Mouse (Mus musculus) R1 (cell line): ENCODE measurements at regions not wholly inside any gene's neighbourhood (a gene's known extent, or its start where the extent isn't known, plus 50 kb on each side); places are given as distances from the start of the nearest gene placed in this dataset.
"Not testable (repeated sequence)": the region's sequence is repeated elsewhere in the genome, so short reads cannot be mapped to it uniquely, and the experiment has no call there.

Source experiments
- DNase-seq: peaks from one replicate; pipeline ENCODE4 v3.0.0-alpha.2; 2018; ENCODE audit warnings: low read depth, low spot score

DNA sequence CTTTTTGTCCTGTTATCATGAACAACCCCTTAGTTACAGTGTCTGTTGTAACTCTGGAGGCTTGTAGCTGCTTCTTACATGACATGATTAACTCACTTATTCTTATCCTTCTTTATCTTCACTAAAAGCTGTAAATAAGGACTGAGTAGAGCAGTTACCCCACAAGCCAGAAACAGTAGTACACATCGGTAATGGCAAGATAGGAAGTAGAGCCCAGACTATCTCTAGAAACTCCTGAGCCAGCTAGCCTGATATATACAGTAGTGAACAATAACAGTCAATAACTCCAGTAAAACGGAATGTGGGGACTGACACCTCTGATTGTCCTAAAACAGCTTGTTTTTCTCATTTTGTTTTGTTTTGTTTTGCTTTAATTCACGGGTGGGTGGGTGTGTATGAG lies 80.9 kb upstream of the Adss start:
- DNase-seq, result not testable (repeated sequence)

DNA sequence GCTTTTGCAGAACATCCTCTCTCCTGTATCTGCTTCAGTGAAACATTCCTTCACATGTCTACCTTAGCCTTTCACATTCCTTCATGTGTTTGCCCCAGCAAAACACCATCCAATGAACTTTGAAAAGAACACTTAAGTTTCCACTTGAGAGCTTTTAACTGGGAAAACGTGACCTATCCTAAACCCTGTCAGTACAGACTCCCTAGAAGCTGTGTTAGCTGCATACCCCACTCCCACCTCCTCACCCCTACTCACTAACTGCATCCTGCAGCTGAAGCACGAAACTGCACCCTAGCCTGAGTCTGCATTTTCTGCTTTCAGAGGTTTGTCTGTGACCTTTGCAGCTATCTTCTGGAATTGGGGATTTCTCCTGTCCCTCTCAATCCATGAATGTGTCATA lies 81.7 kb upstream of the Catspere2 start:
- DNase-seq, result no peak

DNA sequence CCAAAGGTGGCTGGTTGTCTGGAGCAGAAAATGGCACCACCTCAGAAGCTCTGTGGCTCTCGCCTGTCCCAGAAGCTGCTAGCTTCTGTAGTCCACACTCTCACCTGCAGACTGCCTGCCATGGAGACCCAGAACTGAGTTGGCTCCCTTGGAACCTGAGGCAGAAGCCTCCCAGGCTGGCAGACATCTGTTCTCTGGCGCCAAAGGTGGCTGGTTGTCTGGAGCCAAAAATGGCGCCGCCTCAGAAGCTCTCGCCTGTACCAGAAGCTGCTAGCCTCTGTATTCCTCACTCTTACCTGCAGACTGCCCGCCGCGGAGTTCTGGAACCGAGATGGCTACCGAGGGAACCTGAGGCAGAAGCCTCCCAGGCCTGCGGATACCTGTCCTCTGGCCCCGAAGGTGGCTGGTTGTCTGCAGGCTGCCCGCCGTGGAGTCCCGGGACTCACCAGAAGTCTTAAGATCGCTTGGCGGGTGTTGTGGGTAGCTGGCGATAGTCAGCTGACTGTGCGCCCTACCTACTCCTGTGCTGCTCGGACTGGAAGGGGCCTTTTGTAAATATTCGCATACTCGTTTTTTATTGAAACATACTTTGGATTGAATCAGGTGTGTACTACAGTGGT lies 54.7 kb upstream of the Catspere2 start:
- peak; percentile 68 for DNase-seq
